Mouse (Mus musculus): ENCODE results near the gene Magt1.

DNA sequence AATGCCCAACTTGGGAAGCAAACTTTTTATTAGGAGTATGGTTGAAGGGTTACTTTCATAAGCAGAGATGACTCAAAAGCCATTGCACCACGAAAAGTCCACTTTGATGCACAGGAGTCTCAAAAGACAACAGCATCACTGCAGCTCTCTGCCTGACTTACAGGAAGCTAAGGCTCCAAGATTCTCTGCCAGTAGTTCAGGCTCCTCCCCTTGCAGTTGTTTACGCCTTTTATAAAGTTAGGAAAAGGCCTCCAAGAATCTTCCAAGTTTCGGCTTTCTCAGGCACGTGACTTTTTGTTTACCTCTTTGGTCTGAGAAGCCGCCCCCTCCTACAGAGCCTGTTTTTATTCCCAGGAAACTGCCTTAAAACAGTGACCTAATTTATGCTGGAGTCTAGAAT is 77.4 kb downstream of the Magt1 start:
- TF ChIP-seq CTCF (IDR thresholded peaks at IDR 0.05; ENCODE audit: low read depth, low read length) (no peak), POLR2A (IDR thresholded peaks at IDR 0.05; ENCODE audit: borderline replicate concordance, low read depth, low read length) (no peak)

Measured in bone marrow macrophage, adult 2 months (primary cell).